Mouse (Mus musculus) heart, adult 18-20 months (tissue): ENCODE results near the gene Gm48552. TPM values are rescaled to one million over a fixed set of nuclear protein-coding genes. Genes with fewer than 3 reads are reported as not detected.

Experiments
- DNase-seq, 2 experiments: peaks; one replicate each; pipeline ENCODE4 v3.0.0; 2021 to 2022; ENCODE audit warnings: mixed read lengths in 1 of 2
- total RNA-seq, 2 experiments: library from RNA; stranded (reverse); gene quantifications; 2 replicates each; pipeline ENCODE4 v1.2.3; 2021

The Gm48552 gene
- total RNA-seq, 2 experiments from 2014 or later, result 0.51 TPM; not detected in 1

DNA sequence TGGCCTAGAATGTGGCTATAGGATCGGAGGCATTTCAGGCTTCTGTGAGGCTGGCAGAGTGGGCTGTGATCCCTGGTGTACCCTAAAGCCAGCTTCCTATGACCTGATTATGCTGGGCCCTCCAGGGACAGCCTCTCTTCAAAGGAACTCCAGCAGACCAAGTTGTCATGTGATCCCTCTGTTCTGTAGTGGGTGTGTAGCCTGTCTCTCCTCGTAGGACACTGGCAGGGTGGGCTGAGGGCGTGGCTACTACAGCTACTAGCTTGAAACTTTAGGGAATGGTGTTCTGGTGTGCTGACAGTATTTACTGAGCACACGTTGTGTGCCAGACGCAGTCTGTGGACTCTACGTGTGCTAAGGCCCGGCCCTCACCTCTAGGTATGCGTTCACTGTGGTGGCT, 28.1 kb upstream of the Gm48552 start:
- no peak for DNase-seq

DNA sequence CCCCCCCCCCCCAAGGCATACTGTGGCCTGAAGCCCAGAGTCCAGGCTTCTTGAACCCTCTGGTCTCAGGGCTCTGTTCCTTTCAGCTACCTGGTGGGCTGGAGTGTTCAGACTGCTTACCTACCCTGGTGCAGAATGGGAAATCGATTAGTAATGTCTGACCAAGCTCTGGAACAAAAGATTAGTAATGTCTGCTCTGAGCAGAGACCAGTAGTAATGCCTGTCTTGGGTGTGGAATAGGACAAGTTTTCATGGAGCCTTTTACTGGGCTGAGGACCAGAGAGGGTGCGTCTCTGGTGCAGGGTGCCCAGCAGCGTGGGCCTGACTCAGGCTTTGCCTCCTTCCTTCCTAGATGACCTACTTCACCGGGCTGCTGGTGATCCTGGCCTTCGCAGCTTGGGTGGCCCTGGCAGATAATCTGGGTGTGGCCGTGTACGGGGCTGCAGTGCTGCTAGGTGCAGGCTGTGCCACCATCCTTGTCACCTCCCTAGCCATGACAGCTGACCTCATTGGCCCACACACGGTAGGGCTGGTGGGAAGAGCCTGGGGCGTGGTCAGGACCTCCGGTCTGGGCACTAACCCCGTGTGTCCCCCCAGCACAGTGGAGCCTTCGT, 26.4 kb upstream of the Gm48552 start:
- DNase-seq, result no peak

DNA sequence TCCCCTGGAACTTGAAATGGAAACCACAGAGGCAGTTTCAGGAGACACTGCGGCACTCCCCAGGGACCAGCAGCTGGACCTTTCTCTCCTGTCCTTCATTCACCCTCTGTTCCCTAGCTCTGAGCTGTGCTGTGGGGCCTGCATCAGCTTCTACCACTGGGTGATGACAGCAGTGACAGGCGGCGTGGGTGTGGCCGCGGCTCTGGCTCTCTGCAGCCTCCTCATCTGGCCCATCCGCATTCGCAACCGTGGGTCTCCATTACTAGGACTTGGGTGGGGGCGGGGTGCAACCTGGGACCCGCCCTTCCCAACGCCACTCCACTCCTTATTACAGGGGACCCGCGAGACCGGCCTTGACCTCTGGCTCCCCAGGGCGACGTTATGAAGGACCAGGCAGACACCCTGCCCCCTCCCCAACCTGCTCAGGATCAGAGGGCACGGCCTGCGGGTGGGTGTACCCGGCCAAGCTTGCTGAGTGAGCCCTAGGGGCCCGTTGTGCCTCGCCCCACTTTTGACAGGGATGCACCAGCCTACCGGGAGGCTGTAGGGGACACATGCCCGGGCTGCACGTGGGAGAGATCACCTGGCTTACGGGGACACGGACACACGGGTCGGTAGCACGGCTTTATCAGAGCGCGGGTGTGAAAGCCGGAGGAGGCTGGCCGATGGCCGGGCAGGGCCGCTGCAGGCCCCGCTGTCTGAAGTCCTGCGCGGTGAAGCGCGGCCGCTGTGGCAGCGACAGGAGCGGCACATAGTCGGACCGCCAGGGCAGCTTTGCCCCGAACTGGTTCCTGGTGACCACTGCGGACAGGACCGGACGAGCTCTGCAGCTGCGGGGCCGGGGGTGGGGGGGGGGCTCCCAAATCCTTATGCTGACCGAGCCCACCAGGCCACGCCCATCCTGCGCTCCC, 25.1 kb upstream of the Gm48552 start:
- DNase-seq, result peak; percentile 55 to 68

DNA sequence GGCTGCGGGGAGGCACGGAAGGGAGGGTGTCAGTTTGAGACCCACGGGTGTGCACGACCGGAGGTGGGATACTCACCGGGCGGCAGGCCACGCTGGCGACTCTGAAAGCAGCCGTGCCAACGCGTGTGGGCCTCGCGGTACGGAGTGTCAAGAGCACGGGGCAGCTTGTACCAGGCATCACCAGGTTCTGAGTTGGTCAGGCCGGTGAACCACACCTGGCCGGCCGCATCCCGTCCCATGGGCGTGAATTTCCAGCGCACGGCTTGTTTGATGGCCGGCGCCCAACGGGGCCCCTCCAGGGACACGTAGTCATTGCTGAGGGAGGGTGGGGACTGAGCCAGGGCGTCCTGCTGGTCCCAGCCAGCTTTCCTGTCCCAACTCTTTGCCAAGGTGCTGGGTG, 24.1 kb upstream of the Gm48552 start:
- peak in 1 of 2 experiments; percentile 60 for DNase-seq

DNA sequence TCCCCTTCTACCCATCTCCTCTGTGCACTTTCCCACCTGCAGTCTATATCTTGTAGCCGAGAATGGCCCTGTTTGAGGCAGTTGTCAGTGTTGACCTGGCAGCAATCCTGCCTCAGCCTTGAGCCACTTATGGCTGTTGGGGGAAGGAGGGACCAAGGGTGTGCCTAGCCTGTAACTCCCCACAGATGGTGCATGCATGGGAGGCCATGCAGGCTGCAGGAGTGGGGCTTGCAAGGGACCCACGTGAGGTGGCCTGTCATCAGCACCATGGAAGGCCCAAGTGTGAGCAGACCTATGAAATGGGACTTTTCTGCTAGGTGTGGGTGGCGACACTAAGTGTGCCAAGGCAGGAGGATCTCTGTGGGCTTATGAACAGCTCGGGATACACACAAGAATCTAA, 23.7 kb upstream of the Gm48552 start:
- DNase-seq, result no peak

DNA sequence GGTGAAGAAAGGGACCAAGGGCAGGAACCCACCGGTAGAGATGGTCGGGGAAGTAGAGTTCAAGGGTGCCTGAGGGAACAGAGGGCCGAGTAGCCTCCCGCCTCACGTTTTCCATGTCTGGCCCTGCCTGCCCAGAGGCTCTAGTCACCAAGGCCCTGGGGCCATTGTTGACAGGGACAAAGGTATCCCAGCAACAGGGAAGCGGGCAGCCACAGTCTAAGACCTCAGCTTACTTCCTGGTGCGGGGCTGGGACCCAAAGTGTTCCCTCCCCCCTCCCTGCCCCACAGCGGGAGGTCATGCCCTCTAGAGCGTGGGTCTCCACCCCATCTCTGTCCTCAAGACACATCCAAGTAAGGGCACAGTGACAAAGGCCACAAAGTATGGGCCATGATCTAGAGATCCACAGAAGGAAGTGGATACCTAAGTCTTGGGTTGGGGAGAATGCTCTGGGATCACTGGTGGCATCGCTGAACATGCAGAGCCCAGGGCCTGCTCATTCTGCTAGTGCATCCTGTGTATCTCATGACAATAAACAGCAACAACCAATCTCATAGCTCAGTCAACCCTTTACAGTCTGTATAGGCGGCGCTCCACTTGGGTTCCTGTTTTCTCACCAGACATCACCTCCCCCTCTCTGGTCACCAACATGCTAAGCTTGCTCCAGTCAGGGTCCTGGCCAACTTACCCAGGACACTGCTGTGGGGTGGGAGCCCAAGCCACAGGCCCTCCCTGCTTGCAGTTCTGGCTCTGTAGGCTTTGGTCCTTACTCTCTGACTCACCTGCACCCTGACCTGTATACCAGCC, 22.9 kb upstream of the Gm48552 start, which contains the start of gene 4930404N11Rik:
TSS of gene 4930404N11Rik (minus strand) at position 145 of the 805 bp plus-strand sequence.
- DNase-seq, result no peak

DNA sequence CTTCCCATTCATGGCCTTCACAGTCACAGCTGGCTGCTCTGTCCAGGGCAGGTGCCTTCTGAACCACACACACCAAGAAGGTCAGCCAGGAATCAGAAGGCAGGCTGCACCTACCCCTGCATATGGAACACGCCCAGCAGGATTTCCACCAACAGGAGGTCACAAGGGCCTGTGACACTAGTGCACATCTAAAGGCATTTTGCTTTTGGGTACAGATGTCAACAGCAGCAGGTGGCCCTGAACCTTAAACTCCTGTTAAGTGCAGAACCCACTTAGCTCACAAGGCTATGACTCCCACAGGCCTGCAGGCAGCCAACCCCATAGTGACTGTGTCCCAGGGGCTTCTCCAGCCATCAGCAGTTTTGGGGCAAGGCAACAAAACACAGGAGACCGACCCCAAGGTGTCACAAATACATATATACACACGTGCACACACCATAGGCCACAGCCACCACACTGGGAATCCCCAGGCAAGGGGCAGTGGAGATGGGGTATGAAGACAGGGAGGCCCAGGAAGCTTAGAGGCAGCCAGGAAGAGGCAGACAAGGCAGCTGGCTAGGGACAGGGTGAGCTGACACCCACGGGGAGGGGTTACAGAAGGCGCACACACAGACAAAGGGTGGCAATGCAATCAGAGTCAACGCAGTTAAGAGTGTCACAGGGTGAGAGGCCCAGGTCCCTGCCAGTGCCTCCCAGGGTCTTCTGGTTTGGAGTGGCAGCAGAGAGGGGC, 22.2 kb upstream of the Gm48552 start:
- no peak for DNase-seq

DNA sequence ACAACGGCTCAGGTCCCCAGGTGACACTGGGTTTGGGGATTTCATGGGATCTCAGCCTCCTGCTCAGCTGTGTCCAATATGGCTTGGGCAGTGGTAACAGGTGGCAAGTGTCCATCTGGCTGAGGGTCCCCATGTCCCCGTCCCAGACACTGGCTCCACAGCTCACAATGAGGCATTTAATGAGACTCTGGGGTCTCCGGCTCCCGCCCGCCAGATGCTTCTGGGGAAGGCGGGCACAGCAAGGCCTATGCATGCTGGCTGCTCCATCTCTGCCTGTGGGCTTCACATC, 21.7 kb upstream of the Gm48552 start:
- DNase-seq, result no peak

DNA sequence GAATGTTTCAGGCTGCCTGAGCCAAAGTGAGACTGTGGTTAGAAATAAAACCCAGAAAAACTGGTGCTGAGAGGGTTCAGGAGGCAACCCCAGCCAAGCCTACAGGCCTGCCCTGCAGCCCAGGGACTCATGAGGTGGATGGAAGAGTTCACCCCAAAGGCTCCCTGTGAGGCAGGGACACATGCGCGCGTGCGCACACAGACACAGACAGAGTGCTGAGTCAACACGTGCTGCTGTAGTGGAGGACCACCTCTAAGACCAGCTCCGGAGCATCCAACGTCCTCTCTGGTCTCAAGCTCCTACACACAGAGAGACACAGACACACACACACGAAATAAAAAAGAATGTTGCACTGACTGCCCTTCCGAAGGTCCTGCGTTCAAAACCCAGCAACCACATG, 13.5 kb upstream of the Gm48552 start:
- DNase-seq, result no peak

DNA sequence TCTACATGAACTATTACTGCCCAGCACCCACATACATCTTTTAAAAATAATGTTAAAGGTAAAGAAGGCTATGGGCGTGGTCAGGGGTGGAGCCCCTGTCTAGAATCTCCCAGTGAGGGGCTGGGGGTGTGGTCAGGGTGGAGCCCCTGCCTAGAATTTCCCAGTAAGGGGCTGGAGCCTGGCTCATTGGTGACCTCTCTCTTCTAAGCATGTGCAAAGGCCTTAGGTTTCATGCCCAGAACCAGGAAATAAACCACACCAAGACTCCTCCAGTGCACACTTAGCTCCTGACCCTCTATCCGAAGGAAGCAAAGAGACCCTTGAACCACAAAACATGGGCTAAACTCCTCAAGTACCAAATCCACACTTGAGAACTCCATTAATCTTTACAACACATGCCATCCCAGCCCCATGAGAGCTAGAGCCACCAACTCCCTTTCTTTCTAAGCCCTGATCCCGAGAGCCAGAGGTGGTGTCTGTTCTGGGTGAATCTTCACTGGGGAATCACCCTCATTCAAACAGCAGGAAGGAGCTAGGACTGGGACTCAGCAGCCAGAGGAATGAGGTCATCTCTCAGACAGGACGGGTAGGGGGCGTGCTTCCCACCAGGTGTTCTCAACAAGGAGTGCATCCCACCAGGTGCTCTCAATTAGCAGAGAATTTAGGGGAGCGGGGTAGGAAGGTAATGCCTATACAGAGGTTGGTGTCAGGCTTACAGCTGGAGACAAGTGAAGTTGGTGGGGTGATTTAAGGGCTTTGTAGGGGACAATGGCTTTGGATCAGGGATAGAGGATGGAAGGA, 12.0 kb upstream of the Gm48552 start:
- no peak for DNase-seq

DNA sequence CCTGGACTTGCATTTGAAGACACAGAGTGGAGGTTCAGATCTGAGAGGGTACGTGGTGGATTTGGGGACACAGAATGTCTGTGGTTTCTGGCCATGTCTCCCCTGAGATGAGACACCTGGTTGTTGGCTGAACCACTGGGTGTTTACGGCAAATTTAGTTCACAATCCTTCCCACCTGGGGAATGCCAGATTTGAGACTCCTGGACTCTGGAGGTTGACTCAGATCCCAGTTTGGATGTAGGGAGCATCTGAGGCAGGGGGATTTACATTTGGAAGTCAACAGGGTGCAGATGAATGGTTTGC, 11.5 kb upstream of the Gm48552 start:
- DNase-seq, result no peak

DNA sequence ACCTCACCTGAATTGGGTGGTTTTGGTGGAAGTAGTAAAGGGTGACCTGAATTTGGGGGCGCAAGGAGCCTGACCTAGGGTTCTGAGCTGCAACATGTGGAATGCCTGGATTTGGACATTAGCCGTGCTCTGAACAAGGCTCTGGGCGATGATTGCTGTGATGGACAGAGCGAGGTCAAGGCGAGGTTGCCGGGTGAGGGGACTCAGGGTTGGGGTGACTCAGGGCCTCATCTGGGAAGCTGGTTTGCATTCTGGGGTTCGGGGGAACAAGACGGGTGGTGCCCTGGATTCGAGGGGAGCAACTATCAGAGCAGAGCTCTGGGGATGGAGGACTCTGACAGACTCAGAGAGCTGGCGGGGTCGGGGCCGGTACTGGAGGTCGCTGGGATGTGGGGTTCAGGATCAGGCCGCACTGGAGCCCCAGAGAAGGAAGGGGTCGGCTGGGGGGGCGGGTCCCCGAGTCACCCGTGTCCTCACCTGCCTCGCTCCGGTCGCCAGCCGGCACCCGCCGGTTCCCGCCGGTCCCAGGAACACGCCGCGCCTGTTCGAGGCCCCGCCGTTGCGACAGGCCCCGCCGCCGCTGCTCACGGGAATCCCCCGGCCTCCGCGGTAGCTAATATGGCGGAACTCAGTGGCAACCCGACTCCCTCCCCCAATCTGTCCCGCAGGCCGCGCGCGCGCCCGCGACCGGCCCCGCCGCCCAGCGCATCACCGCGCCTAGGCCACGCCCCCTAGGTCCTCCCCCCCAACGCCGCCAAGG, 10.8 kb upstream of the Gm48552 start, which contains the start of gene Fzr1:
TSS of gene Fzr1 (minus strand) at position 724 of the 760 bp plus-strand sequence.
- DNase-seq, result no peak

DNA sequence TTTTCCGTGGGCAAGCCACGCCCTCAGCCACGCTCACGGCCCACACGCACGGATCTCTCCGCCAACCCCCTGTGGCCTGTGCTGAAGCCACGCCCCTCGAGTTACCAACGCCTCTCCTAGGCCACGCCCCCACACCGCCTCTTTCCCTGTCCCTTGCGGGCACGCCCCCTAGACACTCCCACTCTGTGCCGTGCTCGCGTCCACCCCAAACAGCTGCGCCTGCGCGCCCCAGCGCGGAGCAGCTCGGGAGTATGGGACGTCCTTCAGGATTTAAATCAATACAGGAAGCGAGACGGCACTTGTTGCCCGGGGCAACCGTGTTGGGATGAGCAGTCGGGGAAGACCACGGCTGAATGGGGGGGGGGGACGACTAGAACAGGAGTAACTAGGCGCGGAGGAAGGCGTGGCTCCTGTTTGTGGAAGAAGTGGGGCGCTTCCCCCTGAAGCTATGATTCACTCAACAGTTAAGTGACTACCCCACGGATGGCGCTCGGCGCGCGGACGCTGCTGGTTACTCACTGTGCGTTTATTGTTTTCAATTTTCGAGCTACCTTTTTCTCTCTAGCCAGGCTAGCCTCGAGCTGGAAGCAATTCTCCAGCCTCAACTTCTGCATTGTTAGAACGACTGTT, 10.1 kb upstream of the Gm48552 start:
- peak; percentile 100 for DNase-seq

DNA sequence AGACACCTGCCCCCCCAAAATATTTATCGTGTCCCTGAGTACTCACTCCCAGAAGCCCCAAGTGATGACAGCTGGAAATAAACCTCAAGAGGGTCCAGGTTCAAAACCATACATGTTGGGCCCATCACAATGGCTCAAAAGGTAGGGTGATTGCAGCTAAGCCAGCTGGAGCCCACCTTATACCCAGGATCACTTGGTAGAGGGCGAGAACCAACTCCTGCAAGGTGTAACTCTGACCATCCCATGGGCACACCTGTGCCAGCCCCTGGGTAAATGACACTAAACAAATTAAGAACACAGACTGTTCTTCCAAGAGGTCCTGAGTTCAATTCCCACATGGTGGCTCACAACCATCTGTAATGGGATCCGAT, 9.6 kb upstream of the Gm48552 start:
- no peak for DNase-seq

DNA sequence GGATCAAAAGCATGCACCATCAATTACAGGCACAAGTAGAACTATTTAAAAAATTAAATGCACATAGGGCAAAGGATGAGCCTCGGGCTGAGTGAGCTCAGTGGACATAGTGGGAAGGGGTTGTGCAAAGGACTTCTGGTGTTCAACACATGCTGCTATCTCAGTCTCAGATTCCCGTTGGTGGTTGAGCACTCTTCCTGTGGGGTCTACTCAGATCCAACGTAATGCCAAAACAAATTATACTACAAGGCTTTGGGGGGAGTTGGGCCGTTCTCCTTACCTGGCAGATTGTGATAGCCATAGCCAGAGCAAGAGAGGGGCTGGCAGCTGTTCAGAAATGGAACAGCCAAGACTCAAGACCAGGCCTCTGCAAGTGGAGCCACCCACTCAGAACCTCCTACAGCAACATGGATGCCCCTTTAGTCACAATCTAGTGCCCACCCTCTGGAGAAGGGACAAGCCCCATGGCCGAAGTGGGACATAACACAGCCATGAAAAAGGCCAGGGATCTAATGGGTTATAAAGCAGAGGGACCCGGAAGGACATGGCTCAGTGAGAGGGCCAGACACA, 8.9 kb upstream of the Gm48552 start:
- no peak for DNase-seq

DNA sequence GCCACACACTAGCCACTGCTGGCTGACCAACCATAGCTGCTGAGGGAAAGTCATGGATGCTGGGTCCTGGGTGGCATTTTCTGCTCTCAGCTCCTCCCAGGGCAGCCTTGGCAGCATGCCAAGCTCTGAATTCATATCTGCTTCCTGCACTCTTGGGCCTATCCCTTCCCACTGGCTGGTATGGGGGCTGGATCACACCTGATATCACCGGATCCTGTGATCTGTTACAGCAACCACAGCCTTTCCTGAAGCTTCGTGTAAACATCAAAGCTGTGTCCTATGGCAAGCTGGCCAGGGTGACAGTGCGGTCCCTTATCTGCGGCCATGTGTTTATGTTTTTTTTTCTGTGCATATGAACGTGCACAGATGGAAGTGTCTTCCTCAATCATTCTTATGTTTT, 6.8 kb upstream of the Gm48552 start:
- no peak for DNase-seq

DNA sequence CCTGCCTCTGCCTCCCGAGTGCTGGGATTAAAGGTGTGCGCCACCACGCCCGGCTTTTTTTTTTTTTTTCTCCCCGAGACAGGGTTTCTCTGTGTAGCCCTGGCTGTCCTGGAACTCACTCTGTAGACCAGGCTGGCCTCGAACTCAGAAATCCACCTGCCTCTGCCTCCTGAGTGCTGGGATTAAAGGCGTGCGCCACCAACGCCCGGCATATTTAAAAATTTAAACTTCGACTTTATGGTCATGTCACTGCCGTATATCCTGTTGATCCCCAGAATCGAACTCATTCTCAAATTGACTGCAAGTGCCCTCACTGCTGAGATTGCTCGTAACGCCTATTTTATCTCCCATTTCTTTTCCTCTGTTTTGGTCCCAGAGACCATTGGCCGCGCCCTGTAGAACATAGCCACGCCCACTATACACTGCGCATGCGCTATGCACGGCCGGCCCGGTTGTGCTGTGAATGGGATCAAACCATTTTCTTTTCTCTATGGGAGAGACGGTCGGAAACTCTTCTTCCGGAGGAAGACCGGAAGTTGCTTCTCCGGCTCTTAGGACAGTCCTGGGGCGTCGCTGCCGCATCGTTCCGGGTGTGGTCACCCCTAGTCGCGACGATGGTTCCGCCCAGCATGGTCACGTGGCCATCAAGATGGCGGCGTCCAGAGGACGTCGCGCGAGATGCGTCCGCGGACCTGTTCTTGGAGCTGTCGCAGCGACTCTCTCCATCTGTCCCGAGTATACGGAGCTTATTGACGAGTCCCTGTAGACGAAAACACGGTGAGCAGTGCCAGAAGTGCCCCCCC, 4.8 kb upstream of the Gm48552 start, which contains the start of the genes Dohh and Gm48551:
TSS of gene Dohh (plus strand) at position 627 of the 803 bp plus-strand sequence.
TSS of gene Gm48551 (plus strand) at position 665 of the 803 bp plus-strand sequence.
- peak; percentile 99 to 100 for DNase-seq

DNA sequence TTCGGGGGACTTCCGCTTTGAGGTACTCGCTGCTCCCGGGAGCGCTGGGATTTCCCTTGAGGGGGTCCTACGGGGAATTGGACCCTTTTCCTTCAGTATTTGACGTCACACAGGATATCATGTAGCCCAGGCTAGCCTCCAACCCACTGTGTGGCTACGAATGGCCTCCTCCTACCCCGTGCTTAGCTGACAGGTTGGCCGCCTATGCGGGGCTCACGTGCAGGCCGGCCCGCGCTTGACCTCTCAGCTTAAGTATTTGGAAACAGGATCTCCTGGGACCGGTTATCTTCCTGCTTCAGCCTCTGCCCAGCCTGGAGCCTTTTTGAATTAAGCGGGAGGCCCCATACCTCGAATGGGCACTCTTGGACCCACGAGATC, 4.2 kb upstream of the Gm48552 start:
- no peak for DNase-seq
